Mouse (Mus musculus) MEL (cell line): ENCODE data around the gene Phgdh. TPM values are rescaled to one million over a fixed set of nuclear protein-coding genes. Genes with fewer than 3 reads are reported as not detected.

Experiments used
- polyA plus RNA-seq, 2 experiments: library from polyadenylated mRNA; stranded (reverse) in 1 of 2; unstranded in 1 of 2; fragments of >175 nt in 1 of 2; fragments of >200 nt in 1 of 2; gene quantifications; 2 replicates each; pipeline versions ENCODE4 v1.2.1 to v1.2.4; 2012; ENCODE audit warnings: low replicate concordance in 2 of 2, low read depth in 1 of 2; ENCODE audit not compliant: insufficient read length in 2 of 2, insufficient read depth in 1 of 2, missing spikeins in 1 of 2
- total RNA-seq: library from RNA; depleted of rRNA; stranded (reverse); fragments of 300-350 nt; gene quantifications from 2 replicates; pipeline ENCODE4 v1.2.3, GENCODE M21; 2012; rRNA removed

Phgdh gene
- total and polyA plus RNA-seq, 3 experiments: 247 to 303 TPM; not detected in 1

Other genes starting within 250 kb of the Phgdh start
- not detected in 2 replicates for gene Adam30, start 179.4 kb downstream of the Phgdh start, total RNA-seq
- gene Adam30, start 179.4 kb downstream of the Phgdh start, polyA plus RNA-seq: not detected
- gene Reg4, start 117.8 kb downstream of the Phgdh start, total RNA-seq: not detected in 2 replicates
- not detected for gene Reg4, start 117.8 kb downstream of the Phgdh start, polyA plus RNA-seq
- 0.12 and 0.20 TPM in 2 replicates for gene Hmgcs2, start 59.6 kb downstream of the Phgdh start, total RNA-seq
- gene Hmgcs2, start 59.6 kb downstream of the Phgdh start, polyA plus RNA-seq: under 1 TPM in 1 of 2 experiments, not detected in 1; 0.81 TPM
- gene Zfp697, start 42.5 kb upstream of the Phgdh start, total RNA-seq: 0.03 and 0.04 TPM in 2 replicates
- gene Zfp697, start 42.5 kb upstream of the Phgdh start, polyA plus RNA-seq: not detected
- not detected in 2 replicates for gene Gm4450, start 117.1 kb upstream of the Phgdh start, total RNA-seq
- not detected for gene Gm4450, start 117.1 kb upstream of the Phgdh start, polyA plus RNA-seq
- not detected in 2 replicates for gene Hsd3b4, start 170.5 kb upstream of the Phgdh start, total RNA-seq
- not detected for gene Hsd3b4, start 170.5 kb upstream of the Phgdh start, polyA plus RNA-seq
- gene Gm10681, start 248.8 kb upstream of the Phgdh start, total RNA-seq: not detected in 2 replicates
- gene Gm10681, start 248.8 kb upstream of the Phgdh start, polyA plus RNA-seq: not detected